Mouse (Mus musculus): ENCODE results near the gene Macc1. TPM values are rescaled to one million over a fixed set of nuclear protein-coding genes. Genes with fewer than 3 reads are reported as not detected.

Macc1 gene
- polyA plus RNA-seq, 1 experiment: not detected

DNA sequence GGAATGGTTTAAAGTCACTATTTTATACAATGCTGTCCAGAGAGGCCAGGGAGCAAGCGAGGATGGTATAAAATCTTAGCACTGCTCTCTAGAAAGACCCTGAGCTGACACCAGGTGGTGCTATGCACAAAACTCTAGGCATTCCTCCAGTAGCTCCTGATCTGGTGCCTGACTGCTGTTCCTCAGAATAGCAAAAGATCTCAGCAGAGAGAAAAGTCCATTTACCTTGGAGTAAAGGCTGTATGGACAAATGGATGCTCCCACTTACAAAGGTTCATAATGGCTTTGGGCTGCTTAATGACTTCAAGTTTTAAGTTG lies 112.8 kb downstream of the Macc1 start:
- no peaks in the 10 kb centered on the region for H3K4me1 ChIP-seq (ENCODE audit: control insufficient read depth, insufficient read depth, insufficient read length)
- no peak overlapping the region for H3K4me3 ChIP-seq (ENCODE audit: extremely low read depth, insufficient read depth, insufficient read length)
- no peaks in the 10 kb centered on the region for H3K36me3 ChIP-seq (ENCODE audit: control insufficient read depth, insufficient read depth, low read length)
- DNase-seq (ENCODE audit: low read depth in 1 of 2, low spot score in 2 of 2): peak in 1 of 2 experiments; percentile 3
- TF ChIP-seq CTCF (IDR thresholded peaks at IDR 0.05; ENCODE audit: extremely low read depth, insufficient read depth, insufficient read length, insufficient replicate concordance) (no peak), POLR2A (IDR thresholded peaks at IDR 0.05; ENCODE audit: low read depth, low read length) (no peak)
- 79% methylated on average over 1 of the region's 1 CpGs for WGBS
- no peaks in the 10 kb centered on the region for H3K27me3 ChIP-seq (ENCODE audit: control insufficient read depth, insufficient read depth, low read length)
- H3K27ac ChIP-seq (ENCODE audit: insufficient read depth, low read length): no peak overlapping the region

DNA sequence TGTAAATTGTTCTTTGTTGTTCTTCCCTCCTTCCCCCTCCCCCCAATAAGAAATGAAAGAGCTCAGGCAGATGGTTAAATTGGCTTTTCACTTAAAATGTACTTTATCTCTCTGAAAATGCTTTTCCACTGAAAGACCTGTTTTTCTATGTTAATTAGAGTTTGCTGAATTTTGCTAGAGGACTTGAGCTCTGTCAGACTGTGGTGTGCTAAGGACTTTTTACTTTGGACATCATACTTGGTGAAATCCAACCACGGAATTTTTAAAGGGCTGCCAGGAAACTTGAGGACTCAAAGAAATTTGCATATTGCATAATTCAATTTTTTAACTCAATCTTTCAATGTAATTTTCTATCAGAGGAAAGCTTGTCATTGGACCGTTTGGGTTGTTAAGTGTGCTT lies 126.7 kb downstream of the Macc1 start:
- Histone ChIP-seq H3K27ac (ENCODE audit: insufficient read depth, low read length) (no peak overlapping the region), H3K36me3 (ENCODE audit: control insufficient read depth, insufficient read depth, low read length) (no peaks in the 10 kb centered on the region), H3K4me3 (ENCODE audit: extremely low read depth, insufficient read depth, insufficient read length) (no peak overlapping the region), H3K27me3 (ENCODE audit: control insufficient read depth, insufficient read depth, low read length) (no peaks in the 10 kb centered on the region), H3K4me1 (ENCODE audit: control insufficient read depth, insufficient read depth, insufficient read length) (no peaks in the 10 kb centered on the region)
- no peak for DNase-seq (ENCODE audit: low read depth in 1 of 2, low spot score in 2 of 2)
- 76% methylated on average over 2 of the region's 2 CpGs for WGBS
- TF ChIP-seq CTCF (IDR thresholded peaks at IDR 0.05; ENCODE audit: extremely low read depth, insufficient read depth, insufficient read length, insufficient replicate concordance) (no peak), POLR2A (IDR thresholded peaks at IDR 0.05; ENCODE audit: low read depth, low read length) (no peak)

DNA sequence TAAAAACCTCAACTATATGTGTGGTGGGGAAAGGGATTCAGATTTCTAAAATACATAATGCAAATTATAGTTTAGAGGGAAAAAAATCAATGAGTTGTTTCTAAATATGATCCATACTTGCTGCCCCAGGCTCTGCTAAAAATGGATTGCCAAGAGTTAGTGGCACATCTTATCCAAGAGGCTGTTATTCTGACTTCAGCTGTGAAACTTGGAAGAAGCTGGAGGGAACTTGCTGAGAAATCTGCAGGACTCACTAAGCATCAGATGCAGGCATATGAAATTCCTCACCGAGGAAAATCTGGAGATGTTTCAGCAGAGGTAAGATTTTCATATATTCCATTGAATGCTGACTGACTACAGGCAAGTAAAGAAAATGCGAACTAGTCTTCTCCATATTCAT lies 136.0 kb downstream of the Macc1 start:
- no peak overlapping the region for H3K4me3 ChIP-seq (ENCODE audit: extremely low read depth, insufficient read depth, insufficient read length)
- no peaks in the 10 kb centered on the region for H3K27me3 ChIP-seq (ENCODE audit: control insufficient read depth, insufficient read depth, low read length)
- no peaks in the 10 kb centered on the region for H3K36me3 ChIP-seq (ENCODE audit: control insufficient read depth, insufficient read depth, low read length)
- DNase-seq (ENCODE audit: low read depth in 1 of 2, low spot score in 2 of 2): no peak
- H3K27ac ChIP-seq (ENCODE audit: insufficient read depth, low read length): no peak overlapping the region
- H3K4me1 ChIP-seq (ENCODE audit: control insufficient read depth, insufficient read depth, insufficient read length): no peaks in the 10 kb centered on the region
- TF ChIP-seq CTCF (IDR thresholded peaks at IDR 0.05; ENCODE audit: extremely low read depth, insufficient read depth, insufficient read length, insufficient replicate concordance) (no peak), POLR2A (IDR thresholded peaks at IDR 0.05; ENCODE audit: low read depth, low read length) (no peak)
- WGBS: 89% methylated on average over 2 of the region's 2 CpGs

DNA sequence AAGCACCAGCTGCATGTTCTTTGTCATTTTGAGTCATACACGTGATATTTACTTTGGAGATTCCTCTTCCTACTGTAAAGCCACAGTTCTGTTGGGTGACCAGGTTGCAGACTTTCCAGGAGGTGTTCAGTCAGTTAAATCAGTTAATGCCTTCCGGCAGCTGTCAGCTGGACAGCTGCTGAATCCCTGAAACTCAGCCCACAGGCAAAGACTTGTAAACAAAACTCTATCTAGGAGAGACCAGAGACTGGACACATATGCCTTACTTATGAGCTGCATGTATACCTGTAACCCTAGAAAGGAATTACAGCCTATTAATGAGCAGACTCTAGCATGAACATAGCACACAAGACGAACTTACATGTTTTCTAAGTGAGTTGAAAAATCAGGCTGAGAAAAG lies 137.2 kb downstream of the Macc1 start:
- WGBS: 78% methylated on average over 3 of the region's 3 CpGs
- Histone ChIP-seq H3K36me3 (ENCODE audit: control insufficient read depth, insufficient read depth, low read length) (no peaks in the 10 kb centered on the region), H3K27me3 (ENCODE audit: control insufficient read depth, insufficient read depth, low read length) (no peaks in the 10 kb centered on the region), H3K27ac (ENCODE audit: insufficient read depth, low read length) (no peak overlapping the region), H3K4me1 (ENCODE audit: control insufficient read depth, insufficient read depth, insufficient read length) (no peaks in the 10 kb centered on the region), H3K4me3 (ENCODE audit: extremely low read depth, insufficient read depth, insufficient read length) (no peak overlapping the region)
- TF ChIP-seq POLR2A (IDR thresholded peaks at IDR 0.05; ENCODE audit: low read depth, low read length) (no peak), CTCF (IDR thresholded peaks at IDR 0.05; ENCODE audit: extremely low read depth, insufficient read depth, insufficient read length, insufficient replicate concordance) (no peak)
- no peak for DNase-seq (ENCODE audit: low read depth in 1 of 2, low spot score in 2 of 2)

DNA sequence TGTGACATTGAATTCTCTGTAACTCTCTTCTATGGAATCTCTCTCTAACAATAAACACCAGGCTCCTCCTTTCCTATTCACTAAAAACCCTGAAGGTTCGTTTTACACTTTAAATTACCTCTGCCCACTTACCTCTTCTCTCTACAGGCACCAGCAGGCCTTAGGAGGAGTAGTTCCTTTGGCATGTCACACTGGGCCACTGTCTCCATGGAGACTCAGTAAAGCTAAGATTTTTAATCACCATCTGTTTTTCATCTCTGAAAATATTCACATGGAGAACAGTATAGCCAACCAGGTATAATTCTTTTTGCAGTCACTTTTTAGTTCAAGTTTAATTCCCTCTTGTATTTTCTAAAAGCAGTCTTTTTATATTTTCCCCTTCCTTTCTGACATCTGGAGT lies 140.0 kb downstream of the Macc1 start:
- WGBS: 44% methylated on average over 1 of the region's 1 CpGs
- DNase-seq (ENCODE audit: low read depth in 1 of 2, low spot score in 2 of 2): no peak
- H3K36me3 ChIP-seq (ENCODE audit: control insufficient read depth, insufficient read depth, low read length): no peaks in the 10 kb centered on the region
- H3K4me3 ChIP-seq (ENCODE audit: extremely low read depth, insufficient read depth, insufficient read length): no peak overlapping the region
- TF ChIP-seq CTCF (IDR thresholded peaks at IDR 0.05; ENCODE audit: extremely low read depth, insufficient read depth, insufficient read length, insufficient replicate concordance) (no peak), POLR2A (IDR thresholded peaks at IDR 0.05; ENCODE audit: low read depth, low read length) (no peak)
- no peaks in the 10 kb centered on the region for H3K4me1 ChIP-seq (ENCODE audit: control insufficient read depth, insufficient read depth, insufficient read length)
- no peaks in the 10 kb centered on the region for H3K27me3 ChIP-seq (ENCODE audit: control insufficient read depth, insufficient read depth, low read length)
- H3K27ac ChIP-seq (ENCODE audit: insufficient read depth, low read length): no peak overlapping the region

DNA sequence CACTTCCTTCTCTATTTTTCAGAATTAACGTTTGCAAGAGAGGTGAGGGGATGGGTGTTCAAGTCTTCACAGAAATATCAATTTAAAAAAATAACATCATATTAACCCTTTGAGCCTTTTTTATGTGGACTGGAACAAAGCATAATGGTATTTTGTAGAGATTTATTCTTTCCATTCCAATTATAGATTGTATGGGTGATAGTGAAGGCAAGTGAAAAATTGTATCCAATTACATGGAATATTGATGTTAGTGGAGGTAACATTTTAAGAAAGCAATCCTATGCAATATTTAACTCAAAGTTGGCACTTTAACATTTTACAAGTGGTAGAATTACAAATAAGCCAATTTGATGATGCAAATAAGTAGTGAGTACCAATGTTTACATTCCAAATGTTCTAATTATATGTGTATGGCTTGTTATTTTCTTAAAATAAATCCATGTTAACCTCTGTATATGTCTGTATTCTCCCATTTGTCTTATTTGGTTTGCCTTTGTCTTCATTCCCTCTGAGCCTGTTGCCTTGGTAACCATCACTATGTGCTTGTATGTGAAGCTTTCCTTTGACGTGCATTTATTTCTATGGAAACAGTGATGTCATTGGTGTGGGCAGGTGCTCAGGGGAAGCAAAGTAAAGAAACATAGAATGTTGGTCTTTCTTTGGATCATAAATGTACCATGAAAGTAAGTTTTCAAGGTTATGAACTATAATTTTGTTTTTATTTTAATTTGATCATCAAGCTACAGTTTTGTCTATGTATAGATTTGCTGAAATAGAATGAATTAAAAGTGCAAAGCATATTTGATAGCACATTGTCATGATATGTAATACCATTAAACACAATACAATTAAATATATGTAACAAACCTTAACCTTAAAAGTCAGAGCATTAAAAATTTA lies 150.2 kb downstream of the Macc1 start:
- 31% methylated on average over 2 of the region's 2 CpGs for WGBS
- H3K27me3 ChIP-seq (ENCODE audit: control insufficient read depth, insufficient read depth, low read length): no peaks in the 10 kb centered on the region
- H3K4me1 ChIP-seq (ENCODE audit: control insufficient read depth, insufficient read depth, insufficient read length): no peaks in the 10 kb centered on the region
- H3K4me3 ChIP-seq (ENCODE audit: extremely low read depth, insufficient read depth, insufficient read length): no peak overlapping the region
- no peaks in the 10 kb centered on the region for H3K36me3 ChIP-seq (ENCODE audit: control insufficient read depth, insufficient read depth, low read length)
- TF ChIP-seq CTCF (IDR thresholded peaks at IDR 0.05; ENCODE audit: extremely low read depth, insufficient read depth, insufficient read length, insufficient replicate concordance) (no peak), POLR2A (IDR thresholded peaks at IDR 0.05; ENCODE audit: low read depth, low read length) (no peak)
- H3K27ac ChIP-seq (ENCODE audit: insufficient read depth, low read length): no peak overlapping the region
- no peak for DNase-seq (ENCODE audit: low read depth in 1 of 2, low spot score in 2 of 2)

DNA sequence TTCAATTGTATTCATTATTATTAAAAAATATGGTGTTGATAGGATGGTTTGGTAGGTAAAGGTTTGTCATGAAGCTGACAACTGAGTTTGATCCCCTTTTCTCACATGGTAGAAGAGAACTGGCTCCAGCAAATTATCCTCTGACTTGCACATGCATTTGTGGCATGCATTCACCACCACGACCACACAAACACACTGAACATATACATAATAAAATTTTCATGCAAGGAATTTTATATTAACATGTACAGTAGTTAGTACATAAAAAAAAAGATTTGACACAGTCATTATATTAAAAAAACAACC lies 150.8 kb downstream of the Macc1 start:
- TF ChIP-seq CTCF (IDR thresholded peaks at IDR 0.05; ENCODE audit: extremely low read depth, insufficient read depth, insufficient read length, insufficient replicate concordance): no peak
- no peak for TF ChIP-seq POLR2A (IDR thresholded peaks at IDR 0.05; ENCODE audit: low read depth, low read length)
- H3K4me1 ChIP-seq (ENCODE audit: control insufficient read depth, insufficient read depth, insufficient read length): no peaks in the 10 kb centered on the region
- no peak overlapping the region for H3K4me3 ChIP-seq (ENCODE audit: extremely low read depth, insufficient read depth, insufficient read length)
- DNase-seq (ENCODE audit: low read depth in 1 of 2, low spot score in 2 of 2): no peak
- H3K27ac ChIP-seq (ENCODE audit: insufficient read depth, low read length): no peak overlapping the region
- H3K36me3 ChIP-seq (ENCODE audit: control insufficient read depth, insufficient read depth, low read length): no peaks in the 10 kb centered on the region
- no peaks in the 10 kb centered on the region for H3K27me3 ChIP-seq (ENCODE audit: control insufficient read depth, insufficient read depth, low read length)
- 60% methylated on average over 1 of the region's 1 CpGs for WGBS

Measured in spleen, adult 2 months (tissue).